Mouse (Mus musculus) bone marrow macrophage, adult 2 months (primary cell): ENCODE measurements around the gene Phldb1.

Source experiments
- CTCF ChIP-seq: IDR thresholded peaks from 2 replicates; pipeline ENCODE4 v1.5.1; 2012; ENCODE audit warnings: low read depth, mild to moderate bottlenecking, low read length, moderate library complexity
- POLR2A ChIP-seq: IDR thresholded peaks from 2 replicates; pipeline ENCODE4 v1.6.1; 2012; ENCODE audit warnings: mild to moderate bottlenecking, low read depth, low read length, borderline replicate concordance

DNA sequence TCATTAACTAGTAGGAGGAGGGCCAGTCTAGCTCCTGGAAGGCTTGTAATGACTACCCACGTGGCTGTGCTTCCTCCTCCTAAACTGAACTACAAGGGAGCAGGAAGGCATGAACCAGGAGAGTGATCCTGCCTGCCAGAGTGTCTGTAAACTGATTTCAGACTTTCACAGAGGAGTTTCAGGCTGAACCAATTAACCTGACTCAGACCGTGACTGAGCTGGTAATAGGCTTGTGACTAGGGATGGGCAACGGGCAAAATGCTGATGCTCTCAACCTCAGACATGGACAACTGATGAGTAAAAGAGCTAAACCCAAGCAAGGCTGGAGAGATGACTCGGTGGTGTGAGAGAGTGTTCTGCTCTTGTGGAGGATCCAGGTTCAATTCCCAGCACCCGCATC lies 7.6 kb downstream of the Phldb1 start:
- no peak for TF ChIP-seq POLR2A
- TF ChIP-seq CTCF: no peak
